Mouse (Mus musculus): ENCODE data around the gene Slc25a16.

DNA sequence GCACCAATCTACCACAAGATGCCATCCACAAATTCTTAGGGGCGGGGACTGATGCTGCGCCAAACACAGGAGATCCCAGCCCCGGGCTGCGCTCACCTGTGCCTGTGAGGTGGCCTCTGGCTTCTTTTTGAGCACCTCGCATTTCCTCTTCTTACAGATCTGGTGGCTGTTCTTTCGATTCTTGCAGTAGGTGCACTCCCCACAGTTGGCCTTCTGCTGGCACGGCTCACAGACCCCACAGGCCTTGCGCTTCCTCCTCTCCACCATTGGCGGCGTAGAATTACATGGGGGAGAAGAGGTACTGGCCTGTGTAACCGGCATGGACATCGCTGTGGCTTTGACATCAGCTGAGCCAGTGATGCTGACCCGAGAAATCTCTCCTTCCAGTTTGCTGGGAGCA, 42.4 kb upstream of the Slc25a16 start:
- TF ChIP-seq CTCF (IDR thresholded peaks at IDR 0.05; ENCODE audit: low read depth), result no peak
- no peak for TF ChIP-seq EP300 (optimal IDR thresholded peaks at IDR 0.05)
